Mouse (Mus musculus) neural tube, embryonic 14.5 days (tissue): Measurements from ENCODE around the gene Olfr325. TPM values are rescaled to one million over a fixed set of nuclear protein-coding genes. Genes with fewer than 3 reads are reported as not detected.
"Not testable (repeated sequence)": the region's sequence is repeated elsewhere in the genome, so short reads cannot be mapped to it uniquely, and the experiment has no call there.

Experiments
- ATAC-seq: fragments of 200-750 bp; cut with Nextera tagmentation; 2 replicates; pipeline ENCODE4 v1.8.0; 2017; ENCODE audit warnings: low read depth, mild to moderate bottlenecking, moderate TSS enrichment, moderate library complexity
- H3K27ac ChIP-seq: fragments of 300-500 bp; sonication (generic); 2 replicates; pipeline ENCODE4 v1.5.1; 2014; ENCODE audit warnings: low read depth, mild to moderate bottlenecking, control low read depth, low read length, moderate library complexity, mixed read lengths
- H3K27me3 ChIP-seq: fragments of 300-500 bp; sonication (generic); 2 replicates; pipeline ENCODE4 v1.6.1; 2014; ENCODE audit warnings: low read length; ENCODE audit not compliant: control insufficient read depth, insufficient read depth
- H3K36me3 ChIP-seq: fragments of 300-500 bp; sonication (generic); 2 replicates; pipeline ENCODE4 v1.6.1; 2014; ENCODE audit warnings: low read length, mixed read lengths; ENCODE audit not compliant: control insufficient read depth, insufficient read depth
- H3K4me1 ChIP-seq: fragments of 300-500 bp; sonication (generic); 2 replicates; pipeline ENCODE4 v1.6.1; 2014; ENCODE audit warnings: low read length; ENCODE audit not compliant: control insufficient read depth, insufficient read depth
- H3K4me2 ChIP-seq: fragments of 300-500 bp; sonication (generic); 2 replicates; pipeline ENCODE4 v1.6.1; 2014; ENCODE audit warnings: mild to moderate bottlenecking, low read depth, low read length, control low read depth
- H3K4me3 ChIP-seq: fragments of 300-500 bp; sonication (generic); 2 replicates; pipeline ENCODE4 v1.5.1; 2014; ENCODE audit warnings: low read depth, low read length, control low read depth, mixed read lengths
- H3K9ac ChIP-seq: fragments of 300-500 bp; sonication (generic); replicated peaks from 2 replicates; pipeline ENCODE4 v1.6.1; 2014; ENCODE audit warnings: low read depth, mild to moderate bottlenecking, control low read depth, low read length, mixed read lengths
- H3K9me3 ChIP-seq: fragments of 300-500 bp; sonication (generic); 2 replicates; pipeline ENCODE4 v1.6.1; 2016; ENCODE audit warnings: low read length; ENCODE audit not compliant: control insufficient read depth
- WGBS: fragments of 180-500 bp; shearing (Covaris S2); extraction: QIAGEN DNeasy Blood & Tissue Kit; methylation state at CpG from one replicate; pipeline ENCODE4 v1.1.7; 2014; 5-methylcytosine and 5-hydroxymethylcytosine counted together
- polyA plus RNA-seq: library from polyadenylated mRNA; unstranded; fragments of >200 nt; fragmentation: Nextera tagmentation; extraction: Ambion mirVana; gene quantifications from 2 replicates; pipeline ENCODE4 v1.2.1, GENCODE M21; 2014

Olfr325 gene
- not detected in 2 replicates for polyA plus RNA-seq

DNA sequence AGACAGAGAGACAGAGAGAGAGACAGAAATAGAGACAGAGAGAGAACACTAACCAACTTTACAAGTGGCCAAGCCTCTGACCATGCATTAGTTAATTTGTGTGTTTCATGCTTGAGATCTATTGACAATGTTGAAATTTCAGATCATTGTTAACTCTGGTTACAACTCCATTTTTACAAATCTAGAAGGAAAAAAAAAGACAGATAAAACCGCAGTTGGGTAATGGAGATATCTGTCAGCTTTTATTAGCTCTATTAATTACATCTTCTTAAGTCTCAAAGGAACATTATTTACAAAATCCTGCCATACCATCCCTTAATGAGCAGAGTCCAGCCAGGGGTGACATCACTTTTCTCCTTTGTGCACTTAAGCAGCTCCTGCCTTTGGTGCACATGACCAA, at the start of gene Olfr325:
TSS of gene Olfr325 (plus strand) at position 301 of the 400 bp plus-strand sequence.
- H3K36me3 ChIP-seq, result no peaks in the 10 kb centered on the region
- 84% methylated on average over 1 of the region's 1 CpGs for WGBS
- H3K4me3 ChIP-seq, result no peak within 1 kb of the TSS
- no peak for ATAC-seq
- no peak within 1 kb of the TSS for H3K27ac ChIP-seq
- no peak within 1 kb of the TSS for H3K9ac ChIP-seq
- H3K4me1 ChIP-seq, result no peaks in the 10 kb centered on the region
- no peaks in the 10 kb centered on the region for H3K9me3 ChIP-seq
- H3K4me2 ChIP-seq, result no peak within 1 kb of the TSS
- H3K27me3 ChIP-seq, result no peaks in the 10 kb centered on the region

DNA sequence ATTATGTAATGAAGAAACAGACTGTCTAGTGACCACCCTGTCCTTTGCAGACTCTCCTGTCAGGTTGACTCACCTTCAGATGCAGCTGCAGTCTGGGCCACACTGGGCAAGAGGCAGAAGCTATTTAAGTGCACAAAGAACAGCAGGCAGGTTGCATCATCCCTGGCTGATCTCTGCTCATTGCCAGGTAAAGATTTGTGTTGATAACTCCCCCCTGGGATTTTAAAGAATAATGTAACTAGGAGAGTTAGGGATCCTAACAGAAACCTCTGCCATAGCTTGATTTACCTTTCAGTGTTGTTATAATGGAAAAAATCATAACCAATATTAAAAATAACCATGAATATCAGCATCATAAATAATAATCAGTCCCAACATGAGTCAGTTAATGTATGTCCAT, 42.8 kb upstream of the Olfr325 start, which contains the start of gene Olfr330:
TSS of gene Olfr330 (minus strand) at position 101 of the 400 bp plus-strand sequence.
- not testable (repeated sequence) for H3K4me2 ChIP-seq, H3K9ac ChIP-seq, ATAC-seq, H3K4me1 ChIP-seq, H3K36me3 ChIP-seq, H3K27me3 ChIP-seq, H3K27ac ChIP-seq, H3K9me3 ChIP-seq, H3K4me3 ChIP-seq

DNA sequence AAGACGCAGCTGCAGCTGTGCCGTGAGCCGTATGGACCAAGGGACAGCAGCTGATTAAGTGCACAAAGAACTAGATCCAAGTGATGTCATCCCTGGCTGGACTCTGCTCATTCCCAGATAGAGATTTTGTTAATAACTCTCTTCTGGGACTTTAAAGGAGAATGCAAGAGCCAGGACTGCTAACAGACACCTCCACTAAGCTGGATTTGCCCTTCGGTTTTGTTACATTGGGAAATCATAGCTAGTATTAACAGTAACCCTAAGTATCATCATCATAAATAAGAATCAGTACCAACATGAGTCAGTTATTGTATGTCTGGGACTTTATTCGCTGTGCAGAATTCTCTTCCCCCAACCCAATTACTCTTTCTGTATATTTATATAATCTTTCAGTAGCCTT, 31.2 kb upstream of the Olfr325 start, which contains the start of gene Olfr329-ps:
TSS of gene Olfr329-ps (minus strand) at position 101 of the 400 bp plus-strand sequence.
- Histone ChIP-seq H3K4me3 (no peak within 1 kb of the TSS), H3K36me3 (no peaks in the 10 kb centered on the region), H3K4me1 (no peaks in the 10 kb centered on the region), H3K9ac (no peak within 1 kb of the TSS), H3K27me3 (no peaks in the 10 kb centered on the region), H3K4me2 (no peak within 1 kb of the TSS), H3K27ac (no peak within 1 kb of the TSS), H3K9me3 (no peaks in the 10 kb centered on the region)
- ATAC-seq, result no peak
- 86% methylated on average over 5 of the region's 5 CpGs for WGBS

DNA sequence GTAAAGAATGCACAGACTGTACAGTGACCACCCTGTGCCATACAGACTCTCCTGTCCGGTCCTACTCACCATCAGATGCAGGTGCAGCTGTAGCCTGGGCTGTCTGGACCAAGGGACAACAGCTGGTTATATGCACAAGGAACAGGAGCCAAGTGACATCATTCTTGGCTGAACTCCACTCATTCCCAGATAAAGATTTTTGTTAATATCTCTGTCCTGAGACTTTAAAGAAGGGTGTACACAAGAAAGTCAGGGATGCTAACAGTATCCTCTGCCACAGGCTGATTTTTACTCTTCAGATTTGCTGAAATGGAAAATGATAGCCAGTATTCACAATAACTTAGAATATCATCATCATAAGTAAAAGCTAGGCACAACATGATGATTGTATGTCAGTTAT, 22.0 kb upstream of the Olfr325 start, which contains the start of gene Olfr328:
TSS of gene Olfr328 (minus strand) at position 101 of the 400 bp plus-strand sequence.
- no peaks in the 10 kb centered on the region for H3K4me1 ChIP-seq
- H3K9me3 ChIP-seq, result no peaks in the 10 kb centered on the region
- no peak within 1 kb of the TSS for H3K4me3 ChIP-seq
- no peak within 1 kb of the TSS for H3K4me2 ChIP-seq
- H3K9ac ChIP-seq, result no peak within 1 kb of the TSS
- H3K27me3 ChIP-seq, result no peaks in the 10 kb centered on the region
- ATAC-seq, result no peak
- no peaks in the 10 kb centered on the region for H3K36me3 ChIP-seq
- 74% methylated on average over 1 of the region's 1 CpGs for WGBS
- H3K27ac ChIP-seq, result no peak within 1 kb of the TSS

DNA sequence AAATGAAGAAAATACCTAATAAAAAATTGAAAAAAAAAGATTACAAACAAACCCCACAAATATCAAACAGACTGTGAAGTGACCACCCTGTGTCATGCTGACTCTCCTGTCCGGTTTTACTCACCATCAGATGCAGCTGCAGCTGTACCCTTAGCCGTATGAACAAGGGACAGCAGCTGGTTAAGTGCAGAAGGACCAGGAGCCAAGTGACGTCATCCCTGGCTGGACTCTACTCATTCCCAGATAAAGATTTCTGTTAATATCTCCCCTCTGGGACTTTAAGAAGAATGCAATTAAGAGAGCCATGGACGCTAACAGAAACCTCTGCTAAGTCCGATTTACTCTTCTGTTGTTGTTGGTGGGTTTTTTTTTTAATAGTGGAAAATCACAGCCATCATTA, 7.1 kb upstream of the Olfr325 start, which contains the start of gene Olfr224:
TSS of gene Olfr224 (minus strand) at position 149 of the 400 bp plus-strand sequence.
- H3K4me2 ChIP-seq, result no peak within 1 kb of the TSS

DNA sequence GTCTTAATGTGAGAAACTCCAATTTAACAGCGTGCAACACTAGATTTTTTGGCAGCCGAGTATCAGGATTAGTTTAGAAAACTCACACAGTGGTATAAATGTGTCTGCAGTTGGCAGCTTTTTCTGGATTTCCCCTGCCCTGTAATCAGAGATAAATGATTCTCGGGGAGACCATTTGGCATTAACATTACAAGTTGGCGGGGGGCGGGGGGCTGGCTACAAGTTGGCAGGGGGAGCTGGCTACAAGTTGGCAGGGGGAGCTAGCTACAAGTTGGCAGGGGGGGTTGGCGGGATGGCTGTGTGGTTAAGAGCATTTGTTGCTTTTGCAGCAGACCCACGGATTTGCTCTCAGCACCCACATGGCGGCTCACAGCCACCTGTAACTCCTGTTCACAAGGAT, 1.1 kb downstream of the Olfr325 start:
- ATAC-seq, result no peak
- Histone ChIP-seq H3K4me3 (no peak overlapping the region), H3K27ac (no peak overlapping the region), H3K36me3 (no peaks in the 10 kb centered on the region), H3K27me3 (no peaks in the 10 kb centered on the region), H3K9me3 (no peaks in the 10 kb centered on the region), H3K9ac (no peak overlapping the region), H3K4me2 (no peak overlapping the region), H3K4me1 (no peaks in the 10 kb centered on the region)
- WGBS, result 82% methylated on average over 8 of the region's 8 CpGs

More for the DNA sequence above, 7.1 kb upstream of the Olfr325 start, which contains the start of gene Olfr224:
- Histone ChIP-seq H3K27me3 (no peaks in the 10 kb centered on the region), H3K36me3 (no peaks in the 10 kb centered on the region), H3K27ac (no peak within 1 kb of the TSS), H3K9ac (no peak within 1 kb of the TSS), H3K9me3 (no peaks in the 10 kb centered on the region), H3K4me3 (no peak within 1 kb of the TSS), H3K4me1 (no peaks in the 10 kb centered on the region)
- no peak for ATAC-seq
- WGBS, result 72% methylated on average over 5 of the region's 5 CpGs

DNA sequence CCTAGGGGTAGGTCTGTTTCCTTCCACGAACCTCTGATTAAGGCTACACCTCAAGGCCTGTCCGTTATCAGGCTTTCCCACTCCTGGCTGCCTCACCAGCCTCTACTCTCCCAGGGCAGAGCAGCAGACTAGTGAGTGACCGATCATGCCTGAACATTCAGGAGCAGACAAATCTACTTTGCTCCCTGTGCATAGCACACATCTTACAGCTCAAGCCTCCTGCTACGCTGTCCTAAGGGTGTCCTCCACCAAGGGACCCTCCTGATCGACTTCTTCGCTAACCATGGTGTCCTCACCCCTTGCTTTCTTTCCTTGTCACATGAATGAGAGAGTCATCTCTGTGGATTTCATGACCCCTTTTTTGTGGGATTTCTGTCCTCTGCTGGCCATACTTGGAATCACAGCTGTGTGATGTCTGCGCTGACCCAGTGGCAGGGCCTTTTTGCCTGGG, 10.4 kb downstream of the Olfr325 start:
- Histone ChIP-seq H3K4me3 (no peak overlapping the region), H3K4me1 (0 out of 2 replicates have a peak, but pooled peaks cover 3% of the 10 kb centered on the region), H3K36me3 (no peaks in the 10 kb centered on the region), H3K9me3 (no peaks in the 10 kb centered on the region), H3K27ac (no peak overlapping the region), H3K27me3 (no peaks in the 10 kb centered on the region), H3K9ac (no peak overlapping the region), H3K4me2 (no peak overlapping the region)
- WGBS, result 76% methylated on average over 7 of the region's 7 CpGs
- ATAC-seq, result no peak

DNA sequence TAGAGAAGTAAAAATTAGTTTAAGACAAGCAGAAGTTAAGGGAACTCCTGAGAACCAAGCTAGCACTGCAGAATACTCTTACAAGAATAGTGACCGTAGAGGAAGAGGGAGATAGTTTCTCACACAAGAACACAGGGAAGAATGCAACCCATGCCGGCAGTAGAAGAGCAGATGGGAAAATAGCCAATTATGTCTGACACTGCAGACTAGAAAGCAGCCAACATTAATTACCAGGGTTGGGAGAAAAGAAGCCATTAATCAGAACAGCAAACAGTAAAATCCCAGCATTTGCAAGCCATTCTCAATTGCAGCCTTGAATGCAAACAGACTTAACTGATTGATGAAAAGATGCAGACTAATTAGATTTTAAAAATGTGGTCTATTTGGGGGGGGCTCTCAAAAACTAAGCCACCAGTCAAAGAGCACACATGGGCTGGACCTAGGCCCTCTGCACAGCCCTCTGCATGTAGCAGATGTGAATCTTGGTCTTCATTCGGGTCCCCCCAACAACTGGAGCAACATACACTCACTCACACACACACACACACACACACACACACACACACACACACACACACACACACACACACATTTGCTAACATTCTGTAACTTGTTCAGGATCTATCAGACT, 11.2 kb downstream of the Olfr325 start:
- ATAC-seq, result no peak
- Histone ChIP-seq H3K4me2 (no peak overlapping the region), H3K9ac (no peak overlapping the region), H3K4me3 (no peak overlapping the region), H3K27ac (no peak overlapping the region), H3K9me3 (no peaks in the 10 kb centered on the region), H3K4me1 (0 out of 2 replicates have a peak, but pooled peaks cover 3% of the 10 kb centered on the region), H3K27me3 (no peaks in the 10 kb centered on the region), H3K36me3 (no peaks in the 10 kb centered on the region)
- WGBS, result 24% methylated on average over 3 of the region's 3 CpGs

DNA sequence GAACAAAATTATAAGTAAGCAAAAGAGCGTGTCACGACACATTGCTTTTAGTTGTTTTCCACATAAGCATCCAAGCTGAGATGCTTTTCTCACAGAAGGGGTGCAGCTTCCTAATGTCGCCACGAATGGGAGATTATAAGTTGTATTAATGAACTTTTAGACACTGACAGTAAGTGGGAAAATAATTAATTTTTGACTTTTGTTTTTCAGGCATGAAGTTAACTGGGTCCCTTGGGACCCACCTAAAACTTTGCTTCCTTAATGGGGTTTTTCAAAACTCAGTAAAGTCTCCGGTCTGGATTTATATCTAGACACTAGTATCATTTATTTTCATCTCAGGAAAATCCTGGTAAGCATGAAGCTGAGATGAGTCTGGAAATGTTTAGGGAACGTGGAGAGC, 17.3 kb downstream of the Olfr325 start, which contains the start of gene Olfr324:
TSS of gene Olfr324 (plus strand) at position 301 of the 400 bp plus-strand sequence.
- Histone ChIP-seq H3K27ac (no peak within 1 kb of the TSS), H3K27me3 (no peaks in the 10 kb centered on the region), H3K4me2 (no peak within 1 kb of the TSS), H3K4me3 (no peak within 1 kb of the TSS), H3K9ac (no peak within 1 kb of the TSS), H3K9me3 (no peaks in the 10 kb centered on the region), H3K36me3 (no peaks in the 10 kb centered on the region), H3K4me1 (no peaks in the 10 kb centered on the region)
- 83% methylated on average over 6 of the region's 6 CpGs for WGBS
- no peak for ATAC-seq
